Mouse (Mus musculus): Measurements from ENCODE around the gene Mrgprb8. TPM values are rescaled to one million over a fixed set of nuclear protein-coding genes. Genes with fewer than 3 reads are reported as not detected.

Gene Mrgprb8
- total RNA-seq (2023): not detected

GRCm38 (mm10) chr7:48388226-48388625 lies at the start of gene Mrgprb8:
TSS of gene Mrgprb8 (plus strand) at chr7:48388526.

Other genes with a start within 250 kb of the Mrgprb8 start
- gene Mrgprb5, start 219.5 kb upstream of the Mrgprb8 start, total RNA-seq (2023): not detected
- not detected for gene Mrgprb4, start 189.2 kb upstream of the Mrgprb8 start, total RNA-seq (2023)
- not detected for gene Mrgprb1, start 67.8 kb downstream of the Mrgprb8 start, total RNA-seq (2023)
- gene Mrgprx2, start 110.8 kb downstream of the Mrgprb8 start, total RNA-seq (2023): not detected
- gene Mrgprb2, start 169.6 kb downstream of the Mrgprb8 start, total RNA-seq (2023): not detected